Mouse (Mus musculus): Measurements from ENCODE around the gene Sapcd2. TPM values are rescaled to one million over a fixed set of nuclear protein-coding genes. Genes with fewer than 3 reads are reported as not detected.

Sapcd2 gene
- total and polyA plus RNA-seq, 2 experiments from 2014 or later = 12.7 to 18.9 TPM

DNA sequence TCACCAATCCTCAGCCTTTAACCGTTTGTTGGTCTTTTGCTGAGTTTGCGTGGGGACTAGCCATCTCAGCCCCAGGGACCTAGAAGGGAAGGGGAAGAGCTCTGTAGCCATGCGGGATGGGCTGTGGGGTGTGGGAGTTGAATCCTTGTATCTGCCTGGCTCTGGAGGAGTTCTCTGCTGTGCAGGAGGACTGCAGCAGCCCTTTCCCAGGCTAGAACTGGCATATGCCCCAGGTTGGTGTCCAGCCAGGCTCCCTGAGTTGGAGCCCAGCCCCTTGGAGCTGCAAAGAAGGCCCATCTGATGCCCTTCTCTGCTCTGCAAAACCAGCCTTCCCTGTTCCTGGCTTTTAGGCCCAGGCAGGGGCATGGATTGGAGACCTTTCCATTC is 24.5 kb downstream of the Sapcd2 start:
- no peak for ATAC-seq (ENCODE audit: low FRiP score)
- Histone ChIP-seq H3K27me3 (ENCODE audit: insufficient read depth, low read length) (peaks cover 40% of the 10 kb centered on the region), H3K9ac (replicated peaks; ENCODE audit: low read length, poor library complexity, severe bottlenecking) (no peak overlapping the region), H3K27ac (ENCODE audit: low read depth, low read length) (no peak overlapping the region), H3K9me3 (ENCODE audit: low read length) (no peaks in the 10 kb centered on the region), H3K4me3 (ENCODE audit: low read depth, low read length) (peak overlapping the region; percentile 34), H3K4me1 (ENCODE audit: insufficient read depth, low read length) (peaks cover 13% of the 10 kb centered on the region; the same call in 1 of the 2 replicates), H3K36me3 (ENCODE audit: insufficient read depth, low read length) (no peaks in the 10 kb centered on the region), H3K4me2 (ENCODE audit: low read depth, low read length, poor library complexity, severe bottlenecking) (peak overlapping the region; percentile 62)
- TF ChIP-seq CTCF (IDR thresholded peaks at IDR 0.05) = no peak
- peak; percentile 36 for DNase-seq (ENCODE audit: low spot score)
- 27% methylated on average over 3 of the region's 3 CpGs for WGBS

GRCm38 (mm10) chr2:25397010-25397409 is 24.9 kb downstream of the Sapcd2 start:
- Histone ChIP-seq H3K4me2 (ENCODE audit: low read depth, low read length, poor library complexity, severe bottlenecking) (no peak overlapping the region), H3K27me3 (ENCODE audit: insufficient read depth, low read length) (peaks cover 40% of the 10 kb centered on the region), H3K4me3 (ENCODE audit: low read depth, low read length) (no peak overlapping the region), H3K9ac (replicated peaks; ENCODE audit: low read length, poor library complexity, severe bottlenecking) (no peak overlapping the region), H3K9me3 (ENCODE audit: low read length) (no peaks in the 10 kb centered on the region), H3K27ac (ENCODE audit: low read depth, low read length) (no peak overlapping the region), H3K4me1 (ENCODE audit: insufficient read depth, low read length) (peaks cover 13% of the 10 kb centered on the region; the same call in 1 of the 2 replicates), H3K36me3 (ENCODE audit: insufficient read depth, low read length) (no peaks in the 10 kb centered on the region)
- TF ChIP-seq CTCF (IDR thresholded peaks at IDR 0.05) = no peak
- WGBS = 60% methylated on average over 1 of the region's 1 CpGs
- ATAC-seq (ENCODE audit: low FRiP score) (no peak), DNase-seq (ENCODE audit: low spot score) (no peak)

DNA sequence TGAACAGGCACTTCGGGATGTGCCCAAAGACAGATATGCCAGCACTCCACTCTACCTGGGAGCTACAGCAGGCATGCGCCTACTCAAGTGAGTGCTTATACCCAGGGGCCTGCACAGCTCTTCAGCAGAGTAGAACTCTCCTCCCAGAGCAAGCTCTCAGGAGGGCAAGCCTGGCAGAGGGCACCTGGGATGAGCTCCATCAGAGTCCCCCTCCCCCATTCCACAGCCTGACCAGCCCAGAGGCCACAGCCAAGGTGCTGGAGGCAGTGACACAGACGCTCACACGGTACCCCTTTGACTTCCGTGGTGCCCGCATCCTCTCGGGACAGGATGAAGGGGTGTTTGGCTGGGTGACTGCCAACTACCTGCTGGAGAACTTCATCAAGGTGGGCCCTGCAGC is 25.9 kb downstream of the Sapcd2 start:
- no peak for DNase-seq (ENCODE audit: low spot score)
- Histone ChIP-seq H3K36me3 (ENCODE audit: insufficient read depth, low read length) (no peaks in the 10 kb centered on the region), H3K4me1 (ENCODE audit: insufficient read depth, low read length) (peaks cover 13% of the 10 kb centered on the region; the same call in 1 of the 2 replicates), H3K4me2 (ENCODE audit: low read depth, low read length, poor library complexity, severe bottlenecking) (no peak overlapping the region), H3K4me3 (ENCODE audit: low read depth, low read length) (no peak overlapping the region), H3K27me3 (ENCODE audit: insufficient read depth, low read length) (peaks cover 40% of the 10 kb centered on the region), H3K9ac (replicated peaks; ENCODE audit: low read length, poor library complexity, severe bottlenecking) (no peak overlapping the region), H3K27ac (ENCODE audit: low read depth, low read length) (no peak overlapping the region), H3K9me3 (ENCODE audit: low read length) (no peaks in the 10 kb centered on the region)
- 92% methylated on average over 7 of the region's 7 CpGs for WGBS
- ATAC-seq (ENCODE audit: low FRiP score) = no peak
- no peak for TF ChIP-seq CTCF (IDR thresholded peaks at IDR 0.05)

DNA sequence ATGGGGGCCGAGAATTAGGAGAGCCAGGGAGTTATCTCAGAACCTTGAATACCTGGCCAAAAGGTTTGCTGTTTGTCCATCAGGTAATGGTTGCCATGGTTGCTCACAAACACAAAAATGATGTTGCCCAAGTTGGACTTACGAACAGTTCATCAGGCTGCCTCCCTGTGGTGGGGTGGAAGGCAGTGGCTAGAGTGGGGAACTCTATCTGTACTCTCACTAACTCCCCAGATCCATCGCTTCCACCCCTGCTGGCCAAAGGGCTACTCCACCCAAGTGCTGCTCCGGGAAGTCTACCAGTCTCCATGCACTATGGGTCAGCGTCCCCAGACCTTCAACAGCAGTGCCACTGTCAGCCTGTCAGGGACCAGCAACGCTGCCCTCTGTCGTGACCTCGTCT is 26.9 kb downstream of the Sapcd2 start, which contains the start of gene Npdc1:
Npdc1 (plus strand) TSS at position 301 of the 400 bp plus-strand sequence.
- no peak for TF ChIP-seq CTCF (IDR thresholded peaks at IDR 0.05)
- Histone ChIP-seq H3K27me3 (ENCODE audit: insufficient read depth, low read length) (peaks cover 40% of the 10 kb centered on the region), H3K4me3 (ENCODE audit: low read depth, low read length) (no peak within 1 kb of the TSS), H3K9me3 (ENCODE audit: low read length) (no peaks in the 10 kb centered on the region), H3K9ac (replicated peaks; ENCODE audit: low read length, poor library complexity, severe bottlenecking) (no peak within 1 kb of the TSS), H3K27ac (ENCODE audit: low read depth, low read length) (no peak within 1 kb of the TSS), H3K36me3 (ENCODE audit: insufficient read depth, low read length) (no peaks in the 10 kb centered on the region), H3K4me2 (ENCODE audit: low read depth, low read length, poor library complexity, severe bottlenecking) (no peak within 1 kb of the TSS), H3K4me1 (ENCODE audit: insufficient read depth, low read length) (peaks cover 15% of the 10 kb centered on the region)
- DNase-seq (ENCODE audit: low spot score) (no peak), ATAC-seq (ENCODE audit: low FRiP score) (no peak)
- 77% methylated on average over 8 of the region's 8 CpGs for WGBS

DNA sequence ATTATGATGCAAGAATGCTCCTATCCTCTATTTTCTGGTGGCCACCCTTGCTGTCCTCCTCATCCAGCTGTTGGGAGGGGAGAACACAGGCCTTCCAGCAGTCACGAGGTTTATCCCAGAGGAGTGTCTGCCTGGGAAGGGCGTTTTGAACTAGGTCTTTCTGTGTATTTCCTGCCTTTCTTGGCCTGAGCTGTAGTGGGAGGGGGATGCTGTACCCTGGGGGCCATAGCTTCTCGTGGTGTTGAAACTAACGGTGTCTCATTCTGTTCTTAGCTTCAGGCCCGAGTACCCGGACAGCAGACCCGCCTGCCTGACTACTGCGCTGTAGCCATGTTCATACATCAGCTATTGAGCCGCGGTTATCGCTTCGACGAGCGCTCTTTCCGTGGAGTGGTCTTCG is 28.2 kb downstream of the Sapcd2 start:
- ATAC-seq (ENCODE audit: low FRiP score) = no peak
- no peak for TF ChIP-seq CTCF (IDR thresholded peaks at IDR 0.05)
- WGBS = 21% methylated on average over 16 of the region's 16 CpGs
- H3K9ac ChIP-seq (replicated peaks; ENCODE audit: low read length, poor library complexity, severe bottlenecking) = no peak overlapping the region
- H3K4me3 ChIP-seq (ENCODE audit: low read depth, low read length) = peak overlapping the region; percentile 26
- peaks cover 32% of the 10 kb centered on the region for H3K27me3 ChIP-seq (ENCODE audit: insufficient read depth, low read length)
- H3K36me3 ChIP-seq (ENCODE audit: insufficient read depth, low read length) = no peaks in the 10 kb centered on the region
- no peaks in the 10 kb centered on the region for H3K9me3 ChIP-seq (ENCODE audit: low read length)
- peak overlapping the region; percentile 56 for H3K4me2 ChIP-seq (ENCODE audit: low read depth, low read length, poor library complexity, severe bottlenecking)
- no peak overlapping the region for H3K27ac ChIP-seq (ENCODE audit: low read depth, low read length)
- no peak for DNase-seq (ENCODE audit: low spot score)
- H3K4me1 ChIP-seq (ENCODE audit: insufficient read depth, low read length) = peaks cover 20% of the 10 kb centered on the region

DNA sequence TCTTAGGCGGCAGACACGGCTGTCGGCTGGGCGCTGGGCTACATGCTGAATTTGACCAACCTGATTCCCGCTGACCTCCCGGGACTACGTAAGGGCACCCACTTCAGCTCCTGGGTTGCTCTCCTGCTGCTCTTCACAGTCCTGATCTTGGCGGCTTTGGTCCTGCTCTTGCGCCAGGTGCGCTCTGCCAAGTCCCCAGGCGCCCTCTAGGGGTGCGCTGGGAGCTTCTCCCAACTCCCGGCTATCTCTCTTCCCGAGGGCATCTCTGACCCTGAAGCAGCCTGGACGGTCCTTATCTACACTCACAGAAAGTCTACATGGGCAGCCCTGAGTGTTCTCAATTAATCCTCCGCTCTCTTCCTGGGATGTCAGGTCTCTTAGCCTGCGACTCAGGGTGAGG is 28.6 kb downstream of the Sapcd2 start:
- Histone ChIP-seq H3K9me3 (ENCODE audit: low read length) (no peaks in the 10 kb centered on the region), H3K9ac (replicated peaks; ENCODE audit: low read length, poor library complexity, severe bottlenecking) (no peak overlapping the region), H3K4me2 (ENCODE audit: low read depth, low read length, poor library complexity, severe bottlenecking) (peak overlapping the region; percentile 56), H3K27me3 (ENCODE audit: insufficient read depth, low read length) (peaks cover 29% of the 10 kb centered on the region), H3K27ac (ENCODE audit: low read depth, low read length) (no peak overlapping the region), H3K4me3 (ENCODE audit: low read depth, low read length) (peak overlapping the region; percentile 26), H3K36me3 (ENCODE audit: insufficient read depth, low read length) (no peaks in the 10 kb centered on the region), H3K4me1 (ENCODE audit: insufficient read depth, low read length) (peaks cover 18% of the 10 kb centered on the region)
- 2% methylated on average over 17 of the region's 17 CpGs for WGBS
- peak; percentile 78 for TF ChIP-seq CTCF (IDR thresholded peaks at IDR 0.05)
- peak; percentile 68 for DNase-seq (ENCODE audit: low spot score)
- no peak for ATAC-seq (ENCODE audit: low FRiP score)

Measured in midbrain, postnatal 0 days (tissue).